Mouse (Mus musculus) hindbrain, postnatal 0 days (tissue): ENCODE data around the gene Naif1. TPM values are rescaled to one million over a fixed set of nuclear protein-coding genes. Genes with fewer than 3 reads are reported as not detected.

Source experiments
- ATAC-seq: fragments of 200-750 bp; cut with Nextera tagmentation; 2 replicates; pipeline ENCODE4 v1.8.0; 2017; ENCODE audit warnings: mild to moderate bottlenecking, moderate TSS enrichment, moderate library complexity
- DNase-seq: peaks from one replicate; pipeline ENCODE4 v3.0.0-alpha.2; 2015; ENCODE audit warnings: low spot score
- H3K27ac ChIP-seq: fragments of 300-500 bp; sonication (generic); 2 replicates; pipeline ENCODE4 v1.5.1; 2014; ENCODE audit warnings: mild to moderate bottlenecking
- H3K27me3 ChIP-seq: fragments of 300-500 bp; sonication (generic); 2 replicates; pipeline ENCODE4 v1.6.1; 2014; ENCODE audit warnings: low read length, mixed read lengths; ENCODE audit not compliant: insufficient read depth
- H3K36me3 ChIP-seq: fragments of 300-500 bp; sonication (generic); 2 replicates; pipeline ENCODE4 v1.6.1; 2014; ENCODE audit warnings: low read length, mixed read lengths; ENCODE audit not compliant: insufficient read depth
- H3K4me1 ChIP-seq: fragments of 300-500 bp; sonication (generic); 2 replicates; pipeline ENCODE4 v1.6.1; 2014; ENCODE audit warnings: antibody characterized with exemption, low read length, mixed read lengths; ENCODE audit not compliant: insufficient read depth
- H3K4me2 ChIP-seq: fragments of 300-500 bp; sonication (generic); 2 replicates; pipeline ENCODE4 v1.6.1; 2014; ENCODE audit warnings: low read depth, mild to moderate bottlenecking, low read length, moderate library complexity, mixed read lengths
- H3K4me3 ChIP-seq: fragments of 300-500 bp; sonication (generic); 2 replicates; pipeline ENCODE4 v1.5.1; 2014; ENCODE audit warnings: low read length
- H3K9ac ChIP-seq: fragments of 300-500 bp; sonication (generic); replicated peaks from 2 replicates; pipeline ENCODE4 v1.6.1; 2014; ENCODE audit warnings: mild to moderate bottlenecking, low read length, moderate library complexity, mixed read lengths
- H3K9me3 ChIP-seq: fragments of 300-500 bp; sonication (generic); 2 replicates; pipeline ENCODE4 v1.6.1; 2016; ENCODE audit warnings: low read length, mixed read lengths
- CTCF ChIP-seq: IDR thresholded peaks from 2 replicates; pipeline ENCODE4 v1.5.1; 2016; ENCODE audit warnings: antibody characterized with exemption, control low read depth, low read depth
- WGBS: fragments of 180-500 bp; shearing (Covaris S2); extraction: QIAGEN DNeasy Blood & Tissue Kit; methylation state at CpG from one replicate; pipeline ENCODE4 v1.1.7; 2014; 5-methylcytosine and 5-hydroxymethylcytosine counted together
- polyA plus RNA-seq: library from polyadenylated mRNA; unstranded; fragments of >200 nt; fragmentation: Nextera tagmentation; extraction: Ambion mirVana; gene quantifications from 2 replicates; pipeline ENCODE4 v1.2.1, GENCODE M21; 2015
- total RNA-seq: library from RNA; depleted of rRNA; stranded (reverse); fragments of >200 nt; gene quantifications from 2 replicates; pipeline ENCODE4 v1.2.3, GENCODE M21; 2014

Naif1 gene
- total and polyA plus RNA-seq, 2 experiments from 2014 or later, result 3.0 to 3.7 TPM

DNA sequence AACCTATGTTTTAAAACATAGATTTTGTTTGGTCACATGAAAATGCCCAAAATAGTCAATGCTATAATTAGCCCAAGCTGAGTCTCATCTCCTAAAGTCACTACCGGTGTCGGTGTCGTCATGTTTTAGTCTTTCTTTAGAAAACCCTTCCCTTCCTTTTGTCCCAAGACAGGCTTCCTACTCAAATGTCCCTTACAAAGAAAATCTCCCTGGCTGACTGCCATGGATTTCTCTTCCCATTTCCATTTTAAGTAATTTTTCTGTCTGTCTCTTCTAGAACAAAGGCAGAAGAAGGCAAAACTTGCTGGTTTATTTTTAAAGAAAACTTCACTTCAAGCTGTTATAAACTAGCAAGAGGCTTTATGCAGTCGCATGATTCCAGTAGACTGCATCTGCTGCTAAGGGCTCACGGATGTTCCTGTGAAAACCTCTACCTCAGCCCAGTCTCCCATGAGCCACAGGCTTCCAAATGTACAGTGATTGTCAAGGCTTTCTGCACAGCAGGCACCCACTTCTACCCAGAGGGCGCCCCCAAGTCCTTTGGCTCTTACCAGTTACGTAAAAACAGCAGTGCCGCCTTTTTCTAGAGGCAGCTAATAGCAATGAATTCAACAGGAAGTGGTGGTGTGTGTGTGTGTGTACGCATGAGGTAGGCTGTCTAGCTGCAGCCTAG lies 2.9 kb upstream of the Naif1 start:
- DNase-seq (peak; percentile 35), ATAC-seq (no peak)
- Histone ChIP-seq H3K27ac (peak overlapping the region; percentile 49; the same call in 1 of the 2 replicates), H3K36me3 (no peaks in the 10 kb centered on the region), H3K4me1 (peaks cover 6% of the 10 kb centered on the region; the same call in 1 of the 2 replicates), H3K4me2 (peak overlapping the region; percentile 9; the same call in 1 of the 2 replicates), H3K4me3 (no peak overlapping the region), H3K9ac (no peak overlapping the region), H3K27me3 (no peaks in the 10 kb centered on the region), H3K9me3 (no peaks in the 10 kb centered on the region)
- 46% methylated on average over 9 of the region's 9 CpGs for WGBS
- TF ChIP-seq CTCF, result no peak

DNA sequence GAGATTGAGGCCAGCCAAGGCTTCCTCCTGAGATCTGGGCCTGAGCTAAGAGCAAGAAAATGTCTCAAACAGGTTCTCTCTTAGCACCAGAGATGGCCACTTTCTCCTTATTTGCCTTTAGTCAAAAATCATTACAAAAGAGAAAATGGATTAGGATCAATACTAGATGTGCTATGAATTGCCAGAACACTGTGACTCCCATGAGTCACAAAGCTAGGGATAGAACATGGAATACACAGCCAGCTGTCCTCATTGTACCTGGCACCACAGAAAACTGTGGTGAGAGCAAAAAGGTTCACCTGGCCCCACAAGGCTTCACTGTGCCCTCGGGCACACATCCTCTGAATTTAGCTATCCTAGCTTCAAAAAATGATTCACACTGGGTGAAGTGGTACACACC lies 1.8 kb upstream of the Naif1 start:
- no peak overlapping the region for H3K4me3 ChIP-seq
- H3K9ac ChIP-seq, result no peak overlapping the region
- no peaks in the 10 kb centered on the region for H3K36me3 ChIP-seq
- H3K4me1 ChIP-seq, result peaks cover 13% of the 10 kb centered on the region; the same call in 1 of the 2 replicates
- DNase-seq, result no peak
- no peak overlapping the region for H3K4me2 ChIP-seq
- no peak for ATAC-seq
- no peaks in the 10 kb centered on the region for H3K27me3 ChIP-seq
- 87% methylated on average over 1 of the region's 1 CpGs for WGBS
- H3K9me3 ChIP-seq, result no peaks in the 10 kb centered on the region
- TF ChIP-seq CTCF, result no peak
- no peak overlapping the region for H3K27ac ChIP-seq

- peak; percentile 100 for DNase-seq
- Histone ChIP-seq H3K9ac (peak within 1 kb of the TSS; percentile 87), H3K9me3 (no peaks in the 10 kb centered on the region), H3K4me3 (peak within 1 kb of the TSS; percentile 83), H3K36me3 (no peaks in the 10 kb centered on the region), H3K27me3 (no peaks in the 10 kb centered on the region), H3K4me2 (peak within 1 kb of the TSS; percentile 75), H3K27ac (peak within 1 kb of the TSS; percentile 95), H3K4me1 (peaks cover 13% of the 10 kb centered on the region; the same call in 1 of the 2 replicates)
- TF ChIP-seq CTCF, result no peak
- under 1% methylated on average over 103 of the region's 103 CpGs for WGBS
- peak; percentile 89 for ATAC-seq
Measured at GRCm38 (mm10) chr2:32450881-32451844, 906 bp downstream of the Naif1 start, which contains the start of gene Slc25a25. Gene Slc25a25 (minus strand): TSS chr2:32451445.

GRCm38 (mm10) chr2:32451870-32452372 lies 1.7 kb downstream of the Naif1 start:
- WGBS, result under 1% methylated on average over 25 of the region's 25 CpGs
- ATAC-seq, result peak; percentile 98
- H3K9ac ChIP-seq, result peak overlapping the region; percentile 87

DNA sequence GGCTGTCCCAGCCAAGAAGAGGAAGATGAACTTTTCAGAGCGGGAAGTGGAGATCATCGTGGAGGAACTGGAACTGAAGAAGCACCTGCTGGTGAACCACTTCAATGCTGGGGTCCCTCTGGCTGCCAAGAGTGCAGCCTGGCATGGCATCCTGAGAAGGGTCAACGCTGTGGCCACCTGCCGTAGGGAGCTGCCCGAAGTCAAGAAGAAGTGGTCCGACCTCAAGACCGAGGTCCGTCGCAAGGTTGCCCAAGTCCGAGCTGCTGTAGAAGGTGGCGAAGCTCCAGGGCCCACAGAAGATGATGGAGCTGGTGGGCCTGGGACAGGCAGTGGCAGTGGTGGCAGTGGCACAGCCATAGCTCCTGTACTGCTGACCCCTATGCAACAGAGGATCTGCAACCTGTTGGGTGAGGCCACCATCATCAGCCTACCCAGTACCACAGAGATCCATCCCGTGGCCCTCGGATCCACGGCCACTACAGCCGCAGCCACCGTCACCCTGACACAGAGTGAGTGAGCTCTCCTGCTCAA lies 2.2 kb downstream of the Naif1 start:
- TF ChIP-seq CTCF, result no peak; the same call in 1 of the 2 replicates
- Histone ChIP-seq H3K27me3 (no peaks in the 10 kb centered on the region), H3K27ac (peak overlapping the region; percentile 73), H3K4me2 (peak overlapping the region; percentile 49), H3K36me3 (no peaks in the 10 kb centered on the region), H3K4me3 (peak overlapping the region; percentile 83), H3K9me3 (no peaks in the 10 kb centered on the region), H3K9ac (no peak overlapping the region), H3K4me1 (peaks cover 13% of the 10 kb centered on the region; the same call in 1 of the 2 replicates)
- 94% methylated on average over 16 of the region's 16 CpGs for WGBS
- no peak for ATAC-seq
- DNase-seq, result no peak

More at GRCm38 (mm10) chr2:32451870-32452372, 1.7 kb downstream of the Naif1 start:
- Histone ChIP-seq H3K36me3 (no peaks in the 10 kb centered on the region), H3K27me3 (no peaks in the 10 kb centered on the region), H3K4me3 (peak overlapping the region; percentile 83), H3K4me2 (peak overlapping the region; percentile 75), H3K9me3 (no peaks in the 10 kb centered on the region), H3K27ac (peak overlapping the region; percentile 95), H3K4me1 (peaks cover 13% of the 10 kb centered on the region; the same call in 1 of the 2 replicates)
- TF ChIP-seq CTCF, result no peak
- DNase-seq, result peak; percentile 100

DNA sequence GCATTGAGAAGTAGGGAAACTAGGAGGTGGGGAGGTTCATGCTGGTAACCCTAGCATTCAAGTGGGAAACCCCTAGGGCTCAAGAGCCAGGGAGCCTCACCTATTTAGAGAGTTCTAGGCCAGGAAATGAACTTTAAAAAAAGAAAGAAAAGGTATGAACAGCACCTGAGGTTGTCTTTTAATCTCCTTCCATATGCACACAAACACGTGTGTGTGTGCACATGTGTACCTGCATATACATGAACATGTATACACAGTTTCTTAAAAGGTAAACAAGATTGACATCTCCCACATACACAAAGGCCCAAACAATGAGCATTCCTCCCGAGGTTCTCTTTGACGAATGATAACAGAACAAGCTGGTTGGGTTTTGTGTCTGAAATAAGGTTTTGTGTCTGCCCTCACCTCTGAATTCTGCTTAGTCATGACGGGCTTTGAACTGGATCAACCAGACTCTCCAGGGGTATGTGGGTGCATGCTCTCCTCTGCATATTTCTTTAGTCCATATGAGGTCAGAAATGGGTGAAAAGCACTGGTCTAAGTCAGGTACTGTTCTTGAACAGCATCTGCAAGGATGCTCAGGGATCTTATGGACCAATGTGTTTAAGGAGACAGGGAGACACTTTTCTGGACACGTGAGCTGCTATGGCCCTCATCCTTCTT lies 3.5 kb downstream of the Naif1 start:
- 83% methylated on average over 5 of the region's 5 CpGs for WGBS
- no peaks in the 10 kb centered on the region for H3K36me3 ChIP-seq
- H3K9ac ChIP-seq, result no peak overlapping the region
- no peaks in the 10 kb centered on the region for H3K9me3 ChIP-seq
- no peak for TF ChIP-seq CTCF
- no peak overlapping the region for H3K4me2 ChIP-seq
- no peak overlapping the region for H3K27ac ChIP-seq
- no peaks in the 10 kb centered on the region for H3K27me3 ChIP-seq
- H3K4me1 ChIP-seq, result peaks cover 13% of the 10 kb centered on the region; the same call in 1 of the 2 replicates
- ATAC-seq, result no peak
- H3K4me3 ChIP-seq, result no peak overlapping the region
- no peak for DNase-seq
